Mouse (Mus musculus): ENCODE data around the gene 5330417C22Rik. TPM values are rescaled to one million over a fixed set of nuclear protein-coding genes. Genes with fewer than 3 reads are reported as not detected.

The 5330417C22Rik gene
- polyA plus RNA-seq, 1 experiment from 2014 or later = 33.7 TPM

Small RNAs within 50 kb of the gene (microRNA-seq; reads per million reads assigned to microRNA genes)
- not detected for gene Gm22860

Other genes starting within 250 kb of the 5330417C22Rik start
- gene Mybphl, start 171.6 kb downstream of the 5330417C22Rik start, polyA plus RNA-seq (2015; fragmentation: Nextera tagmentation; extraction: Ambion mirVana) = not detected in 2 replicates
- gene Psrc1, start 152.7 kb downstream of the 5330417C22Rik start, polyA plus RNA-seq (2015; fragmentation: Nextera tagmentation; extraction: Ambion mirVana) = 34.9 and 38.9 TPM in 2 replicates
- gene Celsr2, start 121.0 kb downstream of the 5330417C22Rik start, polyA plus RNA-seq (2015; fragmentation: Nextera tagmentation; extraction: Ambion mirVana) = 12.2 and 13.6 TPM in 2 replicates
- 124 and 142 TPM in 2 replicates for gene Sars, start 91.3 kb downstream of the 5330417C22Rik start, polyA plus RNA-seq (2015; fragmentation: Nextera tagmentation; extraction: Ambion mirVana)
- gene 1700013F07Rik, start 2.4 kb downstream of the 5330417C22Rik start, polyA plus RNA-seq (2015; fragmentation: Nextera tagmentation; extraction: Ambion mirVana) = 0.41 and 0.46 TPM in 2 replicates
- gene Tmem167b, start 25.9 kb upstream of the 5330417C22Rik start, polyA plus RNA-seq (2015; fragmentation: Nextera tagmentation; extraction: Ambion mirVana) = 38.3 and 40.0 TPM in 2 replicates
- 43.5 and 44.7 TPM in 2 replicates for gene Taf13, start 35.2 kb upstream of the 5330417C22Rik start, polyA plus RNA-seq (2015; fragmentation: Nextera tagmentation; extraction: Ambion mirVana)
- 10.8 and 11.6 TPM in 2 replicates for gene Wdr47, start 54.7 kb upstream of the 5330417C22Rik start, polyA plus RNA-seq (2015; fragmentation: Nextera tagmentation; extraction: Ambion mirVana)
- gene Clcc1, start 117.4 kb upstream of the 5330417C22Rik start, polyA plus RNA-seq (2015; fragmentation: Nextera tagmentation; extraction: Ambion mirVana) = 79.7 and 86.4 TPM in 2 replicates
- gene Gpsm2, start 185.8 kb upstream of the 5330417C22Rik start, polyA plus RNA-seq (2015; fragmentation: Nextera tagmentation; extraction: Ambion mirVana) = 46.2 and 54.5 TPM in 2 replicates
- 0.17 and 0.32 TPM in 2 replicates for gene Aknad1, start 203.1 kb upstream of the 5330417C22Rik start, polyA plus RNA-seq (2015; fragmentation: Nextera tagmentation; extraction: Ambion mirVana)